In genomic region chr10:17511779-17512335, GRCm38 (mm10) we compare ENCODE assay signal across 11 mouse cellular contexts.
DNase-seq lines count a peak whose midpoint lies in the region; ATAC-seq and TF ChIP-seq lines count a peak whose summit lies in the region.
"Had no signal": no experiment of that assay in that cellular context is flagged by ENCODE, and none has a peak within 500 bp of the region (broad histone marks: within the 10 kb centered on the region; RNA-seq: fewer than 3 reads in every experiment).

No protein-coding gene starts in this region.

- peak; percentile 16 for DNase-seq in forebrain, embryonic 14.5 days (ENCODE audit: low spot score)
- no peak for DNase-seq in stomach, postnatal 0 days (ENCODE audit: low spot score)
- DNase-seq in kidney, postnatal 14 days, result peak; percentile 33
- DNase-seq in layer of hippocampus, adult 9-10 months (ENCODE audit: low spot score), result no peak
- no peak for DNase-seq in gastrocnemius, postnatal 10 days
- no peak for DNase-seq in cerebellum, postnatal 36 days

- ATAC-seq in forebrain, embryonic 14.5 days, result peak; percentile 50; the same call in 1 of the 2 replicates
- ATAC-seq in forebrain, embryonic 15.5 days (replicated peaks), result no peak
- no peak for ATAC-seq in stomach, embryonic 16.5 days (ENCODE audit: insufficient read depth, low FRiP score)
- no peak for ATAC-seq in stomach, postnatal 0 days (ENCODE audit: low FRiP score, low TSS enrichment)
- ATAC-seq: Patski had no signal

- H3K36me3 ChIP-seq in forebrain, embryonic 14.5 days (ENCODE audit: control insufficient read depth, insufficient read depth, low read length), result no peaks in the 10 kb centered on the region
- H3K36me3 ChIP-seq in forebrain, embryonic 15.5 days, result no peaks in the 10 kb centered on the region
- H3K36me3 ChIP-seq in stomach, embryonic 16.5 days (ENCODE audit: control insufficient read depth, insufficient read depth, low read length), result no peaks in the 10 kb centered on the region
- H3K36me3 ChIP-seq in stomach, postnatal 0 days (ENCODE audit: control insufficient read depth, insufficient read depth, low read length), result no peaks in the 10 kb centered on the region
- H3K36me3 ChIP-seq: midbrain, embryonic 12.5 days had no signal

- TF ChIP-seq CTCF in stomach, postnatal 0 days (IDR thresholded peaks at IDR 0.05; ENCODE audit: low read depth), result no peak

- H3K27ac ChIP-seq in forebrain, embryonic 14.5 days (ENCODE audit: low read depth, low read length), result no peak overlapping the region
- no peak overlapping the region for H3K27ac ChIP-seq in forebrain, embryonic 15.5 days (replicated peaks)
- no peak overlapping the region for H3K27ac ChIP-seq in stomach, embryonic 16.5 days (ENCODE audit: low read length)
- H3K27ac ChIP-seq in stomach, postnatal 0 days (replicated peaks), result no peak overlapping the region
- H3K27ac ChIP-seq: midbrain, embryonic 12.5 days had no signal

- H3K9me3 ChIP-seq in forebrain, embryonic 14.5 days (replicated peaks; ENCODE audit: control insufficient read depth, low read length), result no peaks in the 10 kb centered on the region
- no peaks in the 10 kb centered on the region for H3K9me3 ChIP-seq in forebrain, embryonic 15.5 days
- no peaks in the 10 kb centered on the region for H3K9me3 ChIP-seq in stomach, embryonic 16.5 days (replicated peaks; ENCODE audit: control insufficient read depth, low read length)
- H3K9me3 ChIP-seq in stomach, postnatal 0 days (ENCODE audit: control insufficient read depth, low read length), result no peaks in the 10 kb centered on the region
- H3K9me3 ChIP-seq: midbrain, embryonic 12.5 days had no signal

- H3K27me3 ChIP-seq in forebrain, embryonic 14.5 days (replicated peaks; ENCODE audit: control insufficient read depth, insufficient read depth, low read length), result no peaks in the 10 kb centered on the region
- H3K27me3 ChIP-seq in forebrain, embryonic 15.5 days, result no peaks in the 10 kb centered on the region
- no peaks in the 10 kb centered on the region for H3K27me3 ChIP-seq in stomach, embryonic 16.5 days (ENCODE audit: control insufficient read depth, insufficient read depth, low read length)
- no peaks in the 10 kb centered on the region for H3K27me3 ChIP-seq in stomach, postnatal 0 days (ENCODE audit: control insufficient read depth, insufficient read depth, low read length)
- H3K27me3 ChIP-seq: midbrain, embryonic 12.5 days; Patski had no signal

- no peak overlapping the region for H3K9ac ChIP-seq in forebrain, embryonic 14.5 days (ENCODE audit: low read length)
- H3K9ac ChIP-seq in forebrain, embryonic 15.5 days (replicated peaks), result no peak overlapping the region
- no peak overlapping the region for H3K9ac ChIP-seq in stomach, embryonic 16.5 days (ENCODE audit: low read length)
- no peak overlapping the region for H3K9ac ChIP-seq in stomach, postnatal 0 days (ENCODE audit: low read length)
- H3K9ac ChIP-seq: midbrain, embryonic 12.5 days had no signal

- WGBS in forebrain, embryonic 14.5 days, result 49% methylated on average over 12 of the region's 12 CpGs
- WGBS in forebrain, embryonic 15.5 days, result 29% methylated on average over 12 of the region's 12 CpGs
- WGBS in stomach, embryonic 16.5 days, result 41% methylated on average over 12 of the region's 12 CpGs
- 49% methylated on average over 12 of the region's 12 CpGs for WGBS in stomach, postnatal 0 days

- no peaks in the 10 kb centered on the region for H3K4me1 ChIP-seq in forebrain, embryonic 14.5 days (ENCODE audit: control insufficient read depth, insufficient read depth, low read length)
- peaks cover 9% of the 10 kb centered on the region for H3K4me1 ChIP-seq in forebrain, embryonic 15.5 days
- H3K4me1 ChIP-seq in stomach, embryonic 16.5 days (ENCODE audit: control insufficient read depth, insufficient read depth, low read length), result peaks cover 7% of the 10 kb centered on the region; the same call in 1 of the 2 replicates
- no peaks in the 10 kb centered on the region for H3K4me1 ChIP-seq in stomach, postnatal 0 days (replicated peaks; ENCODE audit: control insufficient read depth, insufficient read depth)
- H3K4me1 ChIP-seq: midbrain, embryonic 12.5 days had no signal

- no peak overlapping the region for H3K4me2 ChIP-seq in forebrain, embryonic 14.5 days (ENCODE audit: low read length)
- H3K4me2 ChIP-seq in forebrain, embryonic 15.5 days (replicated peaks), result no peak overlapping the region
- H3K4me2 ChIP-seq in stomach, embryonic 16.5 days (ENCODE audit: low read depth, low read length), result 0 out of 2 replicates have a peak overlapping the region, but pooled peaks have one; percentile 15
- H3K4me2 ChIP-seq in stomach, postnatal 0 days (replicated peaks; ENCODE audit: low read depth), result no peak overlapping the region
- H3K4me2 ChIP-seq: liver, embryonic 11.5 days; midbrain, embryonic 12.5 days had no signal

- H3K4me3 ChIP-seq in forebrain, embryonic 14.5 days (ENCODE audit: low read depth, low read length), result no peak overlapping the region
- H3K4me3 ChIP-seq in forebrain, embryonic 15.5 days, result no peak overlapping the region
- H3K4me3 ChIP-seq in stomach, embryonic 16.5 days (replicated peaks; ENCODE audit: low read length), result no peak overlapping the region
- no peak overlapping the region for H3K4me3 ChIP-seq in stomach, postnatal 0 days (ENCODE audit: low read depth, low read length)
- H3K4me3 ChIP-seq: midbrain, embryonic 12.5 days had no signal

- TF ChIP-seq EP300 in stomach, postnatal 0 days (optimal IDR thresholded peaks at IDR 0.05), result no peak

Comparison
In these comparisons a context has a peak if more than half of its experiments do, and no peak if none do; other contexts are left out.
1. DNase-seq: peak in forebrain, embryonic 14.5 days (single experiment) and kidney, postnatal 14 days (single experiment); none in stomach, postnatal 0 days (single experiment), layer of hippocampus, adult 9-10 months (single experiment), gastrocnemius, postnatal 10 days (single experiment) and cerebellum, postnatal 36 days (0 of 2).